Mouse (Mus musculus) heart, embryonic 16.5 days (tissue): ENCODE data around the gene Mpp2. TPM values are rescaled to one million over a fixed set of nuclear protein-coding genes. Genes with fewer than 3 reads are reported as not detected.

ENCODE experiments used
- ATAC-seq: fragments of 200-750 bp; cut with Nextera tagmentation; replicated peaks from 2 replicates; pipeline ENCODE4 v1.8.0; 2017; ENCODE audit warnings: moderate number of reproducible peaks; ENCODE audit not compliant: insufficient read depth, low FRiP score; ENCODE audit errors: extremely low read depth
- H3K27ac ChIP-seq: fragments of 300-500 bp; sonication (generic); 2 replicates; pipeline ENCODE4 v1.5.1; 2014; ENCODE audit warnings: mild to moderate bottlenecking, low read length, control low read depth, moderate library complexity
- H3K27me3 ChIP-seq: fragments of 300-500 bp; sonication (generic); 2 replicates; pipeline ENCODE4 v1.6.1; 2014; ENCODE audit warnings: low read length, mixed read lengths; ENCODE audit not compliant: control insufficient read depth, insufficient read depth
- H3K36me3 ChIP-seq: fragments of 300-500 bp; sonication (generic); 2 replicates; pipeline ENCODE4 v1.6.1; 2014; ENCODE audit not compliant: control insufficient read depth, insufficient read depth
- H3K4me1 ChIP-seq: fragments of 300-500 bp; sonication (generic); 2 replicates; pipeline ENCODE4 v1.6.1; 2014; ENCODE audit warnings: low read length, mixed read lengths; ENCODE audit not compliant: control insufficient read depth, insufficient read depth
- H3K4me2 ChIP-seq: fragments of 300-500 bp; sonication (generic); 2 replicates; pipeline ENCODE4 v1.6.1; 2014; ENCODE audit warnings: low read depth, mild to moderate bottlenecking, control low read depth, low read length
- H3K4me3 ChIP-seq: fragments of 300-500 bp; sonication (generic); 2 replicates; pipeline ENCODE4 v1.5.1; 2014; ENCODE audit warnings: mild to moderate bottlenecking, control low read depth, low read length
- H3K9ac ChIP-seq: fragments of 300-500 bp; sonication (generic); 2 replicates; pipeline ENCODE4 v1.6.1; 2014; ENCODE audit warnings: low read length, control low read depth
- H3K9me3 ChIP-seq: fragments of 300-500 bp; sonication (generic); replicated peaks from 2 replicates; pipeline ENCODE4 v1.6.1; 2016; ENCODE audit warnings: low read length; ENCODE audit not compliant: control insufficient read depth
- WGBS: fragments of 180-500 bp; shearing (Covaris S2); extraction: QIAGEN DNeasy Blood & Tissue Kit; methylation state at CpG from one replicate; pipeline ENCODE4 v1.1.7; 2014; 5-methylcytosine and 5-hydroxymethylcytosine counted together
- polyA plus RNA-seq: library from polyadenylated mRNA; unstranded; fragments of >200 nt; fragmentation: Nextera tagmentation; extraction: Ambion mirVana; gene quantifications from 2 replicates; pipeline ENCODE4 v1.2.1, GENCODE M21; 2015

The Mpp2 gene
- polyA plus RNA-seq, 1 experiment from 2014 or later, result 6.6 TPM

DNA sequence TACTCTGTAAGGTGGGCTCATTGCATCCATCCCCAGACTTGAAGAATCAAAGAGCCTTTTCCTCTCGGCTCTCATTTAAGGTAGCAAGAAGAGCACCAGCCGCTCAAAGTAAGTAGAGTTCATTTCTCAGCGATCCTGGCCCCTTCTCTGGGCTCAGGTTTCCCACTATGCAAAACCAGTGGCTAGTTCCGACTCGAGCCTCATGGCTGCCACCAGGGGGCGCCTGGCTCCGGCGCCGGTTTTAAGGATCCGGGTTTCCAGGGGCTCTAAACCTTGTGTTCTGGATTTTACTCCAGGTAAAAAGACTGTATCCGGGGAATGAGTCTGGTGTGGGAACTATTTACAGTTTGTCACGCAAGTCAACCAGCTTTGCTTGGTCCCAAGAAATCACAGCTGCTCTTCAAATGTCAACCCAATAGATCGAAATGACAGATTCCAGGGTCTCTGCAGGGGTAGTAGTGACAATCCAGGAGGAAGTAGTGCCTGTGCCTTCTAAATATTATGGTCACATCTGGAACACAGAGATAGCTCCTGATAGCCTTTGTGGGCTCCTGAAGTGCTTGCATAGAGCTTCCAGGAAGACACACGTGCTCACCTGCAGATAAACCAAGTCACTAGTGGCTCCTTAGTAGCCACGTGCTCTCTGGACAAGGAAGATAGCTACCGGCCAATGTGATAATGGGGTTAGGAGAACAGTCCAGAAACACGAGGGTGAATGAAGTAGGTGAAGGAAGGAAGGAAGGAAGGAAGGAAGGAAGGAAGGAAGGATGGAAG lies 14.4 kb upstream of the Mpp2 start:
- H3K4me2 ChIP-seq, result no peak overlapping the region
- no peaks in the 10 kb centered on the region for H3K36me3 ChIP-seq
- ATAC-seq, result peak; percentile 60; the same call in 1 of the 2 replicates
- peaks cover 51% of the 10 kb centered on the region for H3K27me3 ChIP-seq
- peaks cover 4% of the 10 kb centered on the region; the same call in 1 of the 2 replicates for H3K4me1 ChIP-seq
- H3K4me3 ChIP-seq, result no peak overlapping the region
- WGBS, result 13% methylated on average over 17 of the region's 17 CpGs
- no peaks in the 10 kb centered on the region for H3K9me3 ChIP-seq
- no peak overlapping the region for H3K9ac ChIP-seq
- no peak overlapping the region for H3K27ac ChIP-seq

DNA sequence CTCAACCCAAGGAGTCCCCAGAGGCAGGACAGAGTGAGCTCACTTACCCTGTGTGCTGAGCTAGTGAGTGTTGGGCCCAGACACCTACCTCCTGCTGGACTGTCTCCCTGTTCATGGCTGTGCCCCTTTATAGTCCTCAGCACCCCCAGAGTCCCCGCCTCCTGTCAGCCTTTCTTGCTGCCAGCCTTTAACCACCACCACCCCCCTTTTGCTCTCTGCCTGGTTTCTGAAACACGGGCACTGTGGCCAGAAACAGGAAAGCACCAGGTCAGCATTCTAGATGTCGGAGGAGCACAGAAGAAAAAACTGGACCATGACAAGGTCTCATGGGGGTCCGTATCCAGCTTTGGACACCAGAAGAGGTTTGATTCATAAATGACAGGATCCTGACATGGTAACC lies 12.9 kb upstream of the Mpp2 start, which contains the start of gene Ppy:
Gene Ppy, minus strand, starts transcription at position 101 of the 400 bp plus-strand sequence.
- H3K4me2 ChIP-seq, result no peak within 1 kb of the TSS
- peaks cover 9% of the 10 kb centered on the region for H3K4me1 ChIP-seq
- H3K4me3 ChIP-seq, result no peak within 1 kb of the TSS
- no peak for ATAC-seq
- H3K36me3 ChIP-seq, result no peaks in the 10 kb centered on the region
- peaks cover 37% of the 10 kb centered on the region for H3K27me3 ChIP-seq
- 79% methylated on average over 4 of the region's 4 CpGs for WGBS
- no peak within 1 kb of the TSS for H3K27ac ChIP-seq
- no peak within 1 kb of the TSS for H3K9ac ChIP-seq
- H3K9me3 ChIP-seq, result no peaks in the 10 kb centered on the region

DNA sequence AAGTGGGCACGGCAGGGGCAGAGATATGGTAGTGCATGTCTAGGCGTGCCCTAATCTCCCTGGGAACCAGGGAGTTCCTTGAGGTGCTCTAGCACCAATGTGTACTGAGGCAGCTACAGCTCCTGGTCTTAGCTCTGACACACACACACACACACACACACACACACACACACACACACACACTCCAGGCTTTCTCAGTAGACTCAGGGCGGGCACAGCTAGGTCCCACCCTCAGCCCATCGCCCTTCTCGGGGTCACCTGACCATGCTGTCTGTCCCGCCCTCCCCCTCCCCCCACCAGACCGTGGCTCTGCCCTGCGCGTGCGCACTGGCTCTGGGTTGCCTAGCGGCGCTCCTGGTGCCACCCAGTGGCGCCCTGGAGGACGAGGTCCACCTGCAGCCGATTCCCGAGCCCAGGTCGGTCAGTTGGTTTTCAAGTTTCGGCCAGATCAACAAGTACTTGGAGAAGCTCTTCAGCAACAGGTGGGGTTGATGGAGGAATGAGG lies 8.6 kb upstream of the Mpp2 start:
- peak; percentile 92 for ATAC-seq
- peaks cover 5% of the 10 kb centered on the region for H3K4me1 ChIP-seq
- H3K4me3 ChIP-seq, result peak overlapping the region; percentile 34
- no peak overlapping the region for H3K27ac ChIP-seq
- no peaks in the 10 kb centered on the region for H3K36me3 ChIP-seq
- peaks cover 13% of the 10 kb centered on the region for H3K27me3 ChIP-seq
- peak overlapping the region; percentile 42 for H3K9ac ChIP-seq
- 5% methylated on average over 18 of the region's 18 CpGs for WGBS
- peak overlapping the region; percentile 64 for H3K4me2 ChIP-seq
- no peaks in the 10 kb centered on the region for H3K9me3 ChIP-seq

- WGBS, result 52% methylated on average over 5 of the region's 5 CpGs
- H3K36me3 ChIP-seq, result no peaks in the 10 kb centered on the region
- H3K4me1 ChIP-seq, result peaks cover 5% of the 10 kb centered on the region
- no peak for ATAC-seq
- no peak overlapping the region for H3K9ac ChIP-seq
- H3K27ac ChIP-seq, result no peak overlapping the region
- H3K9me3 ChIP-seq, result no peaks in the 10 kb centered on the region
- peak overlapping the region; percentile 34; the same call in 1 of the 2 replicates for H3K4me3 ChIP-seq
- H3K27me3 ChIP-seq, result peaks cover 12% of the 10 kb centered on the region
- H3K4me2 ChIP-seq, result peak overlapping the region; percentile 64
Observed at GRCm38 (mm10) chr11:102096446-102096845, 8.1 kb upstream of the Mpp2 start.

DNA sequence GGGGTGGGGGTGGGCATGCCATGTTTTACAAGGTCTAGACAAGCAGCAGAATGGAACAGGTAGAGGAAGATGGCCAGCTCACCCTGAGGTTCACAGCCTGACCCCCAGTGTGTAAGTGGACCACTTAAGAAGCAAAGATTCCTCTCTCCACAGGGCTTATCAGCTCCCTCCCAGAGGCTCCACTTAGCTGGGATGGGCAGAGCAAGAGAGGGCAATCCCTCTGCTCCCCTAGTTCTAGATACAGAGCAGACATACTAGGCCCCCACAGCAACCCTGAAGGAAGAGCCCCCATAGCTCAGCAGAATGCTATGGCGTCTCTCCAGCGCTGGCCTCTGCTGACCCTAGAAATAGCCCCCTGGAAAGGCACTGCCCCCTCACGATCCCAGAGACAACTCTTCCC lies 7.4 kb upstream of the Mpp2 start:
- ATAC-seq, result no peak
- Histone ChIP-seq H3K27me3 (peaks cover 6% of the 10 kb centered on the region), H3K36me3 (no peaks in the 10 kb centered on the region), H3K4me2 (no peak overlapping the region), H3K9ac (no peak overlapping the region), H3K9me3 (no peaks in the 10 kb centered on the region), H3K4me3 (no peak overlapping the region), H3K4me1 (peaks cover 5% of the 10 kb centered on the region), H3K27ac (no peak overlapping the region)
- 75% methylated on average over 3 of the region's 3 CpGs for WGBS

- ATAC-seq, result peak; percentile 61
- Histone ChIP-seq H3K9ac (peak overlapping the region; percentile 76), H3K4me2 (peak overlapping the region; percentile 98), H3K36me3 (no peaks in the 10 kb centered on the region), H3K4me1 (peaks cover 13% of the 10 kb centered on the region), H3K27me3 (peaks cover 3% of the 10 kb centered on the region; the same call in 1 of the 2 replicates), H3K4me3 (peak overlapping the region; percentile 71), H3K9me3 (no peaks in the 10 kb centered on the region), H3K27ac (peak overlapping the region; percentile 77)
- under 1% methylated on average over 20 of the region's 20 CpGs for WGBS
Observed at GRCm38 (mm10) chr11:102089088-102089808, 933 bp upstream of the Mpp2 start.

DNA sequence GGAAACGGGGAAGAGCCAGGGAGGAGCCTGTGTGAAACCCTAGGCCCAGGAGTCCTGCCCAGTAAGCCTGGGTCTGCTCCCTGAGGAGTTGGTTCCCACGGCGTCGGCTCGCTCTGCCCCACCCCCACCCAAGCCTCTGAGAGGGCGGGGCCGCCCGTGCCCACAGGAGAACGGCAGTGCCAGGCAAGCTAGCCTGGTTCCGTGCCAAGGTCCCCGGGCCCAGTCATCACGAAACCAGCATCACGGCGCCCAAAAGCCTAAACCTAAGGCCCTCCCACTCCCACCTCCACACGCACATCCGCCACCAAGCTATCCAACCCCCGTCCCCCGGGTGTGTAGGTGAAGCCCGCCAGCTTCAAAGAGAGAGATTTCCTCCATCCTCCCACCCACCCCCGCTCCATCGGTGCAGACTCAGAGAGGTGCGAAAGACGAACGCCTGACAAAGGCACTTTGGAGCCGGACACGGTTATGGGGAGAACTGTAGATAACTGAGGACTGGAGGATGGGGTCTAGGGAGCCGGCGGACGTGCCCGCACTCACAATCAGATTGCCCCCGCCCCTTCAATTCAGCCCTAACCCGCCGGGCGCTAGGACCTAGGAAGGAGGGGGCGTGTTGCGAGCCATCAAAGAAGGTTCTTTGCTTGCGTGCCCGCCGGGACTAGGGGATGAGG lies 1.1 kb downstream of the Mpp2 start:
- 0% methylated on average over 39 of the region's 39 CpGs for WGBS
- Histone ChIP-seq H3K4me1 (peaks cover 20% of the 10 kb centered on the region), H3K4me3 (peak overlapping the region; percentile 71), H3K27me3 (peaks cover 3% of the 10 kb centered on the region; the same call in 1 of the 2 replicates), H3K27ac (peak overlapping the region; percentile 79), H3K4me2 (peak overlapping the region; percentile 98), H3K9ac (peak overlapping the region; percentile 76), H3K36me3 (no peaks in the 10 kb centered on the region), H3K9me3 (no peaks in the 10 kb centered on the region)
- peak; percentile 61 for ATAC-seq

GRCm38 (mm10) chr11:102086331-102086730 lies 2.0 kb downstream of the Mpp2 start:
- peak overlapping the region; percentile 98 for H3K4me2 ChIP-seq
- H3K9ac ChIP-seq, result peak overlapping the region; percentile 15; the same call in 1 of the 2 replicates
- peaks cover 23% of the 10 kb centered on the region for H3K4me1 ChIP-seq
- no peak for ATAC-seq
- no peak overlapping the region; the same call in 1 of the 2 replicates for H3K27ac ChIP-seq
- 22% methylated on average over 3 of the region's 3 CpGs for WGBS
- peaks cover under 1% of the 10 kb centered on the region; the same call in 1 of the 2 replicates for H3K27me3 ChIP-seq
- H3K9me3 ChIP-seq, result no peaks in the 10 kb centered on the region
- no peaks in the 10 kb centered on the region for H3K36me3 ChIP-seq
- H3K4me3 ChIP-seq, result no peak overlapping the region
